In the genomic region with DNA sequence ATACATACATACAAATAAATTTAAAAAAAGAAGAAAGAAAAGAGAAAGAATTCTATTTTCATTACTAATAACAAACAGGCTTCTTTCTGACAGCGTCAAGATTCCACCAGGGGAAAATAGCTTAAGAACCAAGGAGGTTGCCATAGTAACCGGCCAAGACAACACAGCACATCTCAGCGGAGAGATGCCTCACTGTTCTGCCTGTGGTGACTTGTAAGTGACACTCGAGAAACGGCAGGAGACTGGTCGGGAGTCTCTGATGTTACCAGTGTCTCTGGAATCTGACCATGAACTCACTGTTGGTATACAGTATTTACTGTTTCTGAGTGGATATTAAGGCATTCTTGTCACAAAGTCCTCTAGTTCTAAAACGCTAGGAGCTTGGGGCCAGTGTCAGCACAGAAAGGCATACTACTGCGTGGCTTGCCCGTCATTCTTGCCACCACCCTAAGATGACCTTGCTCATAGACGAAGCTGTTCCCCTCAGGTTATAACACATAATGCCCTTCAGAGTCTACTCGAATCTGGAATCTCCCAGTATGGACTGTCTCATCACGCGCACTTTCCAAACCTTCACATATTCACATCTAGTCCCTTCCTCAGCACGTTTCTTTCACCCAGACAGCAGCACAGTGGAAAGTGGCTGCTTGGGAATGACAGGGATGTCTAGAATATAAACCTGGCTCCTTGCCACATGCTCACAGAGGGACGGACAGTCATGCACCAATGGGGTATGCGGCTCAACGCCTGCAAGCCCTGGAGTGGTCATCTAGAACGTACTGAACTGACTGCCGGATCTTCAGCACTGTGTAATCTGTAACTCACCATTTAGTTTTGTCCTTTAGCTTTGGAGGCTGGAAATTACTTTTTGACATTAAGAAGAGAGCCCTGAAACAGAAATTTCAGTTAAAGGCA, we compare ENCODE assay signal across 9 mouse cellular contexts. TPM values are rescaled to one million over a fixed set of nuclear protein-coding genes. Genes with fewer than 3 reads are reported as not detected.
DNase-seq lines count a peak whose midpoint lies in the region; ATAC-seq and TF ChIP-seq lines count a peak whose summit lies in the region.
"Had no signal": no experiment of that assay in that cellular context is flagged by ENCODE, and none has a peak within 500 bp of the region (broad histone marks: within the 10 kb centered on the region; RNA-seq: fewer than 3 reads in every experiment).

No protein-coding gene starts in this region.

- no peak overlapping the region for H3K4me2 ChIP-seq in lung, embryonic 14.5 days
- H3K4me2 ChIP-seq in embryonic facial prominence, embryonic 11.5 days (ENCODE audit: low read depth, low read length) = no peak overlapping the region
- no peak overlapping the region for H3K4me2 ChIP-seq in hindbrain, embryonic 13.5 days
- H3K4me2 ChIP-seq in neural tube, embryonic 15.5 days = no peak overlapping the region

- no peaks in the 10 kb centered on the region for H3K27me3 ChIP-seq in lung, embryonic 14.5 days (ENCODE audit: insufficient read depth, low read length)
- no peaks in the 10 kb centered on the region for H3K27me3 ChIP-seq in embryonic facial prominence, embryonic 11.5 days (ENCODE audit: control insufficient read depth, insufficient read depth, low read length)
- H3K27me3 ChIP-seq in hindbrain, embryonic 13.5 days = no peaks in the 10 kb centered on the region
- H3K27me3 ChIP-seq in neural tube, embryonic 15.5 days (replicated peaks) = no peaks in the 10 kb centered on the region

- TF ChIP-seq CTCF in lung, embryonic 14.5 days (IDR thresholded peaks at IDR 0.05; ENCODE audit: low read depth) = no peak

- 67% methylated on average over 19 of the region's 19 CpGs for WGBS in lung, embryonic 14.5 days
- WGBS in embryonic facial prominence, embryonic 11.5 days = 70% methylated on average over 19 of the region's 19 CpGs
- 52% methylated on average over 19 of the region's 19 CpGs for WGBS in hindbrain, embryonic 13.5 days
- 51% methylated on average over 19 of the region's 19 CpGs for WGBS in neural tube, embryonic 15.5 days

- no peaks in the 10 kb centered on the region for H3K9me3 ChIP-seq in lung, embryonic 14.5 days (ENCODE audit: low read depth, low read length)
- no peaks in the 10 kb centered on the region for H3K9me3 ChIP-seq in embryonic facial prominence, embryonic 11.5 days (replicated peaks; ENCODE audit: control insufficient read depth, low read length)
- H3K9me3 ChIP-seq in hindbrain, embryonic 13.5 days = no peaks in the 10 kb centered on the region
- no peaks in the 10 kb centered on the region for H3K9me3 ChIP-seq in neural tube, embryonic 15.5 days (replicated peaks)

- H3K4me3 ChIP-seq in lung, embryonic 14.5 days (ENCODE audit: low read depth, low read length) = no peak overlapping the region
- H3K4me3 ChIP-seq in embryonic facial prominence, embryonic 11.5 days (ENCODE audit: low read depth, low read length) = no peak overlapping the region
- no peak overlapping the region for H3K4me3 ChIP-seq in hindbrain, embryonic 13.5 days
- no peak overlapping the region for H3K4me3 ChIP-seq in neural tube, embryonic 15.5 days (replicated peaks)

- peaks cover 67% of the 10 kb centered on the region for H3K36me3 ChIP-seq in lung, embryonic 14.5 days (ENCODE audit: insufficient read depth)
- no peaks in the 10 kb centered on the region for H3K36me3 ChIP-seq in embryonic facial prominence, embryonic 11.5 days (replicated peaks; ENCODE audit: control insufficient read depth, insufficient read depth, low read depth, low read length)
- peaks cover 59% of the 10 kb centered on the region for H3K36me3 ChIP-seq in hindbrain, embryonic 13.5 days
- peaks cover 29% of the 10 kb centered on the region for H3K36me3 ChIP-seq in neural tube, embryonic 15.5 days

- no peak overlapping the region for H3K9ac ChIP-seq in lung, embryonic 14.5 days
- no peak overlapping the region for H3K9ac ChIP-seq in embryonic facial prominence, embryonic 11.5 days (replicated peaks; ENCODE audit: low read length)
- H3K9ac ChIP-seq in hindbrain, embryonic 13.5 days = no peak overlapping the region
- no peak overlapping the region for H3K9ac ChIP-seq in neural tube, embryonic 15.5 days (replicated peaks)

- ATAC-seq in lung, embryonic 14.5 days (ENCODE audit: insufficient read depth) = no peak; the same call in 1 of the 2 replicates
- no peak for ATAC-seq in embryonic facial prominence, embryonic 11.5 days (replicated peaks; ENCODE audit: insufficient number of reproducible peaks, low FRiP score, low TSS enrichment, low read depth)
- ATAC-seq in hindbrain, embryonic 13.5 days (ENCODE audit: low FRiP score) = peak; percentile 82
- peak; percentile 86; the same call in 1 of the 2 replicates for ATAC-seq in neural tube, embryonic 15.5 days (ENCODE audit: low FRiP score)
- ATAC-seq: inflammation-experienced regulatory T-cells, adult 6 months had no signal

- no peaks in the 10 kb centered on the region for H3K4me1 ChIP-seq in lung, embryonic 14.5 days (ENCODE audit: insufficient read depth)
- H3K4me1 ChIP-seq in embryonic facial prominence, embryonic 11.5 days (ENCODE audit: control insufficient read depth, insufficient read depth, low read length) = no peaks in the 10 kb centered on the region
- H3K4me1 ChIP-seq in hindbrain, embryonic 13.5 days (replicated peaks) = peaks cover 12% of the 10 kb centered on the region
- peaks cover 6% of the 10 kb centered on the region; the same call in 1 of the 2 replicates for H3K4me1 ChIP-seq in neural tube, embryonic 15.5 days

- H3K27ac ChIP-seq in lung, embryonic 14.5 days (ENCODE audit: low read depth) = no peak overlapping the region
- H3K27ac ChIP-seq in embryonic facial prominence, embryonic 11.5 days (replicated peaks; ENCODE audit: low read depth, low read length) = no peak overlapping the region
- peak overlapping the region; percentile 52 for H3K27ac ChIP-seq in hindbrain, embryonic 13.5 days
- 0 out of 2 replicates have a peak overlapping the region, but pooled peaks have one; percentile 51 for H3K27ac ChIP-seq in neural tube, embryonic 15.5 days (replicated peaks)

- DNase-seq in lung, embryonic 14.5 days = peak; percentile 53
- no peak for DNase-seq in lung, postnatal 25 days (ENCODE audit: low spot score)
- DNase-seq in embryonic facial prominence, embryonic 11.5 days (ENCODE audit: low spot score) = peak; percentile 72
- DNase-seq in kidney, adult 9 months = no peak
- no peak for DNase-seq in T-cell, adult 2 months (ENCODE audit: low spot score)
- DNase-seq: cerebellum, postnatal 36 days had no signal

RNA-seq across cellular contexts. Expression of gene Atl1, which starts 48.6 kb away (rescaled TPM):
- polyA plus RNA-seq in lung, embryonic 14.5 days (2014; fragmentation: Nextera tagmentation; extraction: Ambion mirVana) = 3.2 and 3.6 TPM in 2 replicates
- 13.3 and 18.9 TPM in 2 replicates for polyA plus RNA-seq in embryonic facial prominence, embryonic 11.5 days (2014; fragmentation: Nextera tagmentation; extraction: Ambion mirVana)
- 126 and 131 TPM in 2 replicates for polyA plus RNA-seq in hindbrain, embryonic 13.5 days (2015; fragmentation: Nextera tagmentation; extraction: Ambion mirVana)
- polyA plus RNA-seq in neural tube, embryonic 15.5 days (2015; fragmentation: Nextera tagmentation; extraction: Ambion mirVana) = 122 and 155 TPM in 2 replicates

RNA-seq across cellular contexts. Expression of gene Map4k5, which starts 49.2 kb away (rescaled TPM):
- 43.9 and 49.0 TPM in 2 replicates for polyA plus RNA-seq in lung, embryonic 14.5 days (2014; fragmentation: Nextera tagmentation; extraction: Ambion mirVana)
- polyA plus RNA-seq in embryonic facial prominence, embryonic 11.5 days (2014; fragmentation: Nextera tagmentation; extraction: Ambion mirVana) = 46.8 and 47.3 TPM in 2 replicates
- polyA plus RNA-seq in hindbrain, embryonic 13.5 days (2015; fragmentation: Nextera tagmentation; extraction: Ambion mirVana) = 30.7 and 30.9 TPM in 2 replicates
- 25.4 and 25.8 TPM in 2 replicates for polyA plus RNA-seq in neural tube, embryonic 15.5 days (2015; fragmentation: Nextera tagmentation; extraction: Ambion mirVana)

RNA-seq across cellular contexts. Expression of gene Cdkl1, which starts 52.7 kb away (rescaled TPM):
- 1.6 and 1.8 TPM in 2 replicates for polyA plus RNA-seq in lung, embryonic 14.5 days (2014; fragmentation: Nextera tagmentation; extraction: Ambion mirVana)
- polyA plus RNA-seq in embryonic facial prominence, embryonic 11.5 days (2014; fragmentation: Nextera tagmentation; extraction: Ambion mirVana) = 0.77 and 0.98 TPM in 2 replicates
- 4.2 and 4.6 TPM in 2 replicates for polyA plus RNA-seq in hindbrain, embryonic 13.5 days (2015; fragmentation: Nextera tagmentation; extraction: Ambion mirVana)
- 9.3 and 11.9 TPM in 2 replicates for polyA plus RNA-seq in neural tube, embryonic 15.5 days (2015; fragmentation: Nextera tagmentation; extraction: Ambion mirVana)
- polyA plus RNA-seq: inflammation-experienced regulatory T-cells, adult 6 months had no signal

Comparison
In these comparisons a context has a peak if more than half of its experiments do, and no peak if none do; other contexts are left out.
1. DNase-seq: peak in lung, embryonic 14.5 days (single experiment) and embryonic facial prominence, embryonic 11.5 days (single experiment); none in lung, postnatal 25 days (single experiment), kidney, adult 9 months (single experiment) and T-cell, adult 2 months (single experiment).
2. ATAC-seq: peak in hindbrain, embryonic 13.5 days (single experiment) and neural tube, embryonic 15.5 days (single experiment); none in lung, embryonic 14.5 days (single experiment) and embryonic facial prominence, embryonic 11.5 days (single experiment).
3. H3K27ac ChIP-seq: peak in hindbrain, embryonic 13.5 days (single experiment) and neural tube, embryonic 15.5 days (single experiment); none in lung, embryonic 14.5 days (single experiment) and embryonic facial prominence, embryonic 11.5 days (single experiment).